Mouse (Mus musculus): ENCODE data around the gene Tex36.

The Tex36 gene

DNA sequence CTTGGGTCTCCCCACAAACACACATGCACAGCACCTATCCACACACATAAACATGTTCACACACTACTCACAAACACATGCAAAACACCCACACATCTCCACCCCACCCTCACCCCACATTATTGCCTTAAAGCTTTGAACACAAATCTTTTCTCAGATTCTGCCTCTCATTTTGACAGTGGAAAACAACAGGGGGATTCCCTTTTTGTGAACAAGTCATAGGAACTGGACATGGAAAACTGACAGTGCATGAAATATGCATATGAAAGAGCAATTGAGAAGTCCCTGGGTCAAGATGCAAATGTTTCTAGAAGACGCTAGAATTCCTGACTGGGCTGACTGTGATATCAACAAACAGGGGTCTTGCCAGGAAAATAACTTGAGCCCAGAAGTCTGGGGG lies 1.4 kb downstream of the Tex36 start:
- no peak for DNase-seq (ENCODE audit: low read depth in 2 of 2, low spot score in 2 of 2)

DNA sequence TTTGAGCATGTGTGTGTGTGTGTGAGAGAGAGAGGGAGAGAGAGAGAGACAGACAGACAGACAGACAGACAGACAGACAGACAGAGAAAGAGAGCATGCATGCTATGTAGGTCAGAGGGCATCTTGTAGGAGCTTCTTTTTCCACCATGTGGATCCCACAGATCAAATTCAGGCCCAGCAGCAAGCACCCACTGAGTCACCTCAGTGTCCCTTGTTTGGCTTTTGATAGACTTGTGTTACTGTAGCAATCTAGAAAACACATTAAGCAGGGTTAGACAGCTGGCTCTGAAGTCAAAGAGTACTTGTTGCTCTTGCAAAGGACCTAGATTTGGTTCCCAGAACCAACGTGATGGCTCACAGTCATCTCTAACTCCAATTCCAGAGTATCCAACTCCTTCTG lies 10.2 kb downstream of the Tex36 start:
- DNase-seq (ENCODE audit: low read depth in 2 of 2, low spot score in 2 of 2), result no peak

DNA sequence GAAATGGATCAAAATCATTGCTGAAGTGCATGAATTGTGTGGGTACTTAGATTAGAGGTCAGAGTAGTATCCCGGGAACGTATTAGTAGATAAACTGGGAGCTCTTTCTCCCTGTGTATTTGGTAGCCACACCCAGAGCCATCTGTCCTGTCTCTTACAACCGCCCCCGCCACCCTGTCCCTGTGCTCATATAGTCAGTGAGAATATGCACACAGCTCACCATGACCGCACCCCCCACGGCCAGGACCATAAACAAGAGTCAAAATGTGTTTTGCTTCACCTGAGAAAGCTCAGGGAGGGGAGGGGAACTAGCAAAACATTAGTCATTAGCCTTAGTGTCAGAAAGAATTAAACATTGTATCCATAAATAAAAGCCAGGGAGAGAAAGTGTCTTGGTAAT lies 18.7 kb downstream of the Tex36 start:
- no peak for DNase-seq (ENCODE audit: low read depth in 2 of 2, low spot score in 2 of 2)

DNA sequence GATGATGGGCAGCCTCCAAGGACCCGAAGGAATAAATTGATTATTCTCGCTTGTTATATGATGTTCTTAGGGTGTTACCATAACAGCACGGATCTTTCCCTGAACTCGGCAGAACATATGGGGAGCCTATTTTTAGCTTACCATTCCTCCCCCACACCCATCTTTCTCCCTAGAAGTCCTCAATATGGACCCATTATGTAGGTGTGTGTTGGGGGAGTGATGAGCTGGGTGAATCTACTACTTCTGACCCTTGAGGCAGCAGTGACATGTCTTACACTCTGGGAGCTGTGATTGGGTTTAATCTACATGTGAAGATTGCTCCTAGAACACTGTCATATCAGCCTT lies 21.7 kb downstream of the Tex36 start:
- no peak for DNase-seq (ENCODE audit: low read depth in 2 of 2, low spot score in 2 of 2)

DNA sequence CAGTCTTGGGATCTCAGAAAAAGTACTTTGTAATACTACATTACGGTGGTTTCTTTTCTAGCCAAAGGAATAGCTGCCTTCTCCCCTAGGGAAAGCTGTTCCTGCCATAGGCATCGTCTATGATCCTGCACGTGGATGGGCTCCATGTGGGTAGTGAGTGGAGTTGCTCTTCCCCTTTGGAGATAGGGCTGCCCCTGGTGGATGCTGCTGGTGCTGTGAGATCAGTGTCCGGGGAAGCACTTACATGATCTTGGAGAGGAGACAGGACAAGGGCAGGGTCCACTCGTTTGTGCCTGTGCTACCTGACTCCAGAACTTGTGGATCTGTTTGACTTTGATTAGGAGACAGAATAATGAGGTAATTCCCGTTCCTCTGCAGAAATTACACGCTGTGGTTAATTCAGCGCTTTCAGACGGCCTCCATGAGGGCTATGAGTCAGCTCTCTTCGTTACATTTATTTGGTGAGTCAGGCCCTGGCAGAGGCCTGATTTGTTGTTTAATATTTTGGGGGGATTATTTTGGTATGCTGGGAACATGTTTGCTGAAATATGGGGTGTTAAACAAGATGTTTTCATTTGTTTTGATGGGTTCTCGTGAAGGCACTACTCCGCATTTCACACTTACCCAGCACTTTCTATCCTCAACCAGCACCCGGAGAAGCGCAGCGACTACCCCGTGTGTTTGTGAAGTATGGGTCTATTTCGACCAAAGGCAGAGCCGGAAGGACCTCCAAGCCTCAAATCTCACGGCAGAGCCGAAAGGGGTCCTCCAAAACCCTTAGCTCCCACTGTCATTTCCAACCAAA lies 22.3 kb downstream of the Tex36 start:
- DNase-seq (ENCODE audit: low read depth in 2 of 2, low spot score in 2 of 2), result no peak

DNA sequence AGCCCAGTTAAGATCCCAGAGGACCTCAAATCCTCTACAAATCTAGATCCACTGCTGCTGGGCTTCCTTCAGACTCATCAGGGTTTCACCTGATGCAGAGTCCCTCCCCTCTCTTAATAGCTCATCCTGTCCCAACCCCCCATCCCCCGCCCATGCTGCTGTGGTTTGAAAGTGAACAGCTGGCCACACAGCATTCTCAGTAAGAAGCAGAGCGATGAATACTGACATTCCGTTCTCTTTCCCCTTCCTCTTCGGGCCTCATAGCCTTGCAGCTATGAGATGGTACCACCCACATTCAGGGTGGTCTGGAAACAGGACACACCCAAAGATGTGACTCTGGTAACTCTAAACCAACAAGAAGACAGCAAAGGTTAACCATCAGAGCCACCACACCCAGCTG lies 25.1 kb downstream of the Tex36 start:
- DNase-seq (ENCODE audit: low read depth in 2 of 2, low spot score in 2 of 2), result no peak

DNA sequence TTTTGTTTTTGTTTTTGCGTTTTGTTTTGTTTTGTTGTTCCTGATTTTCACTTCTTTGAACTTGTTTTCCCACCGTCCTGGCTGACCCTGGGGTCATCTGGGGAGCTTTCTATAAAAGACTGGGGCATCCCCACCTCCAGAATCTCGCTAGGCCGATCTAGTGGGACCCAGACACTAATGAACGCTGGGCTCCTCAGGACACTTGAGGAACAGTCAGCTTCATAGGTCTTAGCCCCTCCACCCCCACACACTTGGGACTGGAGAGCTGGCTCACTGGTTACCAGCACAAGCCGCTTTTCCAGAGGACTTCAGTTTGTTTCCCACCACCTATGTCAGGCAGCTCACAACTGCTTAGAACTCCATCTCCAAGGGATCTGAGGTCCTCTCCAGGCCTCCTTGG lies 25.7 kb downstream of the Tex36 start:
- DNase-seq (ENCODE audit: low read depth in 2 of 2, low spot score in 2 of 2), result no peak

DNA sequence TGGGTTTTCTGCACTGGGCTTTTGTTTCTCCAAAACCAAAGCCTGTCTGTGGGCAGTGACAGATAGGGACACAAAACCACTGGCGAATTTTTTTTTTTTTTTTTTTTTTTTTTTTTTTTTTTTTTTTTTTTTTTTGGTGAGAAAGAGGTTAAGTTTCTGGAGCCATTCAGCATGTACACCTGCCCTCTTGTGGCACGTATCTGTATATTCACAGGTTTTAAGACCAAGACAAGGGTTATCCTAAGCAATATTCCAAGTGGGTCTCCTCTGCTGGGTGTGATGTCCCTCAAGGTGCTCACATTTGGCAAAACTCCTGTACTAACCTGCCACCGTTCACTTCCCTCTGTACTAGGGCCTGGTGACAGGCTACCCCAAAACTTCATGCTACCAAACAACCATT lies 30.0 kb downstream of the Tex36 start:
- no peak for DNase-seq (ENCODE audit: low read depth in 2 of 2, low spot score in 2 of 2)

DNA sequence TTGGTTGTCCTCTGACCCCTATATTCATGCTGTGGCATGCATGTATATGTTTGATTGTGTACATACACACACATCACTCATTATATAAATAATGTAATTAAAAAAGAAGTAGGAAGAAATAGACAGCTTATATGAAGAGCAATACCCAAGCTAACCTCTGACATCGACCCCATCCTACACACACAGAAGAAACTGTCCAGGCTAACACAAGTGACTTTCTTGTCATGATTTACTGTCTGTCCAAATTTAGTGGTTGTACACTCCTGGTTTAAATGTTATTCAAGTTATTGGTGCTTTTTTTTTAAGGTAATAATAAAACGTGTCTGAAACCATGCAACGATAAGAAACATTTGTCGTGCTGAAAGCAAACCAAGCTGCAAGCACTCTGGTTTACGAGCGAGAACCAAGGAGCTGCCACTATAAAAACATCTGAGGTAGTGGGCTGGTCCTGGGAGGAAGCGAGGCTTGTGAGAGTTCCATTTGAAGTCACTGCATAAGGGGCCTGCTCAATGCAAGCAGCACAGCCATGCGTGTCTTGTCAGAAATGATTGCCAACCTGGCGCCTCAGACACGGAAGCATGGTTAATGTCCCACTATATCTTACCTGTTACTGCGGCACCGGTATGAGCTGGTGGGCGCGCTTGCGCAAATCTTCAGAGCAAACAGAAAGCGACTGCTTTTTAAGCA lies 32.6 kb downstream of the Tex36 start:
- no peak for DNase-seq (ENCODE audit: low read depth in 2 of 2, low spot score in 2 of 2)

DNA sequence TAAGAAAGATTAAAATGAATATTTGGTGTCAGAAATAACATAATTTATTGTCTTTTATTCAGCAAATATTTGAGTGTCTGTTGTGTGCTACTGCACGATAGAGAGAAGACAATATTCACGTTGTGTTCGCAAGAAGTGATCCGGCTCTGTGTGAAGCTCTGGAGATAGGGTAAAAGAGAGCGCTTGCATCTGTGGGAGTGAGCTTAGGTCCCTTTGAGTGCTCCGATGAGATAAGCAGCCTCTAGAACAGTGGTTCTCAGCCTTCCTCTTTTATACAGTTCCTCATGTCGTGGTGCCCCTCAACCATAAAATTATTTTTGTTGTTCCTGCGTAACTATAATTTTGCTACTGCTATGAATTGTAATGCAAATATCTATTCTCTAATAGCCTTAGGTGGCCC lies 37.4 kb downstream of the Tex36 start:
- DNase-seq (ENCODE audit: low read depth in 2 of 2, low spot score in 2 of 2), result no peak

DNA sequence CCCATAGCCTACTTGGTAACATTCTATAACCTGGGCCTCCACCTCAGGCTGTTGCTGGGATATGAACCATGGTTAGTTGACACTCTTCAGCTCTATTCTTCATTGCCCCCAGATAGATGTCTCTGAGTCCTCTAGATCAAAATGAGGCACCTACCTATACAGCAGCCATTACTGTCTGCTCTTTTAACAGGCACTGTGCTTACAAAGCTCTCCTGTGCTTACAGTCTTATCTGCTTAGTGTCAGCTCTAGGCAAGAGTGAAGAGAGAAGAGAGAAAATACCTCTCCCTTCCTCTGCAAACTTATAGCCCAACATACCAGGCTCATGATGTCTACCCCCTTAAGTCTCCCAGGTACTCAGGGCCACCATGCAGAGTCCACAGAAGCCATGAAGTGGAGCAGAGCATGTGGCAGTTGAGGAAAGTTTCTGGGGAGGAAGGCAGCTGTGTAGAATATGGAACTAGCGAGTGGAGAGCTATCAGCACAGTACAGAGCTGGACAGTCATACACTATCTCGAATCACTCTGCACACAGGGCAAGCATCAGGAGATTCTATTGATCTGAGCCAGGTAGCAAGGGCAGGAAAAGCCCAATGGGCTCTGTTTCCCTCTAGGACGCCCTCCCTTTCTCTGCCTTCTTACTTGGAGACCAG lies 38.7 kb downstream of the Tex36 start:
- no peak for DNase-seq (ENCODE audit: low read depth in 2 of 2, low spot score in 2 of 2)

DNA sequence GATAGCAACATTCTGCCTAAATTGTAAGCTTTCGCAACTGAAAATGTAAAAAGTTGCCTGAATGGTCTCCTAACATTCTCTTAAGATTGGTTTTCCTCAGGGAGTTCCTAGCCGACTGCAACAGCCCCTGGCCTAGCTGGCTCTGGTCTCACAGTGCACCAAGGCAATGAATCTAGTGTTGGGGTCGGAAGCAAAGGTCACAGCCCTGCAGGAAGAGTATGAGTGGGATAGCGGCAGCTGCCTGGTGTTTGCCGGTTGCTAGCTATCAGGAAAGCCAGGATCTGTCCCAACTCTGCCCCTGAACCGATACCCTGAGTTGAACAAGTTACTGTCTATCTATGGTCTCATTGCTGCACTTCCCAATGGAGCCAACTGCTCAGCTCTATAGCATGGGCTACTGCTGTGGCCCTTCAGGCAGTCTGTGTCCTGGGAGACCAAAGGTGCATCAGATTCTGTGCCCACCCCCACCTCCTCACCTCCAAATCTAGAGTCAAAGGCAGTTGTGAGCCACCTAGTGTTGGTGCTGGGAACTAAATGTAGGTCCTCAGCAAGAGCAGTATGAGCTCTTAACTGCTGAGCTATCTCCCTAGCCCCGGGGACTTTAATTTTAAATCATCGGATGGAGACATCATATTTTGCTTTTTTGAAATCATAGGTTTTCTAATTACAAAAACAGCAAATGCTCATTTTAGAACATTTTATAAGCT lies 46.0 kb downstream of the Tex36 start:
- DNase-seq (ENCODE audit: low read depth in 2 of 2, low spot score in 2 of 2), result no peak

DNA sequence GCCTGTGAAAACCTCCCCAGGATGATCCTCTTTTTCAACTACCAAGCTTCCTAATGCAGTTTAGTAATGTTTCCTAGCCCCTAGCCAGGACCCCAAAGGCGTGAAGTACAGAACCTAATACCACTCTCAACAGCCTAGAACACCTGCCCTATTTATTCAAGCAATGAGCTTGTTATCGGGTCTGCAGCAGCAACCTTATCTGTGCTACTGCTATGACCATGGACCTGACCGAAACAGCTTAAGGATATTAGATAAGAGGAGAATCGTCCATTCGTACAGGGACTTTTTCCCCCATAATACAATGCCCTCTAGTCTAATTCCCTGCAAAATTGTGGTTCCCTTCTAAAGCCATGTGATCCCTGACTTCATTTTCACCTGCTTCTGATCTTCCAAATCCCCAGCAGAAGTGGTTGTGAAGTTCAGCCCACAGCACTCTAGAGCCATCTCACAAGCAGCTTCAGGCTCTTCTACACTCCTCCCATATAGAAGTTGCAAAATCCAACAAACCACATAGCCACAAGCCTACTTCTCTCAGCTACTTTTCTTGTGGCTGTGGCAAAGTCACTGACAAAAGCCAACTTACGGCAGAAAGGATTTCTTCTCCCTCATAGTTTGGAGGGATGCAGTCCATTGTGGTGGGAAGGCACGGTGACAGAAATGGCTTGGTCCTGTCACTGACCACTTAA lies 49.5 kb downstream of the Tex36 start:
- DNase-seq (ENCODE audit: low read depth in 2 of 2, low spot score in 2 of 2), result no peak

DNA sequence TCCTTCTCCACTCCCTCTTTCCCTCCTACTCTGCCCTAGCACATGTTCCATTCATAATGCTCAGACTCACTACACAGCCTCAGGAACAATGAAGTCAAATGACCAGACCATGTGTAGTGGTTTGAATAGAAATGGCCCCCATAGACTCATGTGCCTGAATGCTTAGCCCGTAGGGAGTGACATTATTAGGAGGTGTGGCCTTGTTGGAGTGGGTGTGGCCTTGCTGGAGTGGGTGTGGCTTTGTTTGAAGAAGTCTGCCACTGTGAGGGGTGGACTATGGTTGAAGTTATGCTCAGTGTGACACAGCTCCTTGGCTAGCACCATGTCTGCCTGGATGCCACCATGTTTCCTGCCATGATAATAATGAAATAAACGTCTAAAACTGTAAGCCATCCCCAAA lies 51.0 kb downstream of the Tex36 start:
- no peak for DNase-seq (ENCODE audit: low read depth in 2 of 2, low spot score in 2 of 2)

DNA sequence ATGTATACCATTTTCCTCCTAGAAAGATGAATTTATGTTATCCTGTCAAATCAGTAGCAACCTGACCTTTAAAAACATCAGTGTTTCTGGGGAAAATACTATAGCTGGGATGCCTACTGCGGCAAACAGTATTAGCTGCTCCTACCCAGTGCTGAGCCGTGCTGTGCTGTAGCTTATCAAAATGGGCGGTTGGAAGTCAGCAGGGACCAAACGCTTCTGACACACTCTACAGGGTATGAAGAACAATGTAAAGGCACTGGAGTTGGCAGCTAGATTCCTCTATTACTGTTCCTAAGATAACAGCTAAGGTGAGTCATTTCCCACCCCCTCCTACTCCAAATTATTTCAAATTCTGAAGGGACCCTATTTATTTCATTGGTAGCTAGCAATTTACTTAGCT lies 53.5 kb downstream of the Tex36 start:
- DNase-seq (ENCODE audit: low read depth in 2 of 2, low spot score in 2 of 2), result no peak

DNA sequence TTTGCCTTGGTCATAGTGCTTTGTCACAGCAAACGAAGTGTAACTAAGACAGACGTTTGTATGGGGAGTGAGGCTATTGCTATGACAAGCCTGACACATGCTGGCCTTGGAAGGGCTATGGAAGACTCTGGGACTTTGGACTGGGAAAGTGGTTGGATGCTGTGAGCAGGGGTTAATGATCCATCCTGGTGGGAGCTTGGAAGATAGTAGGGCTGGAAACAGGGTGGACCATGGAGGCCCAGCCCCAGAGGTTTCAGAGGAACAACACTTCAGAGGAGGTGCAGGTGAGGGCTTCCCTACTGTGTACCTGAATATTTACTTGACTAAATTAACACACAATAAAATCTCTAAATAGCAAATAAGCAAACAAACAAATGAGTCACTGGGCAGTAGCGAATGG lies 56.3 kb downstream of the Tex36 start:
- no peak for DNase-seq (ENCODE audit: low read depth in 2 of 2, low spot score in 2 of 2)

DNA sequence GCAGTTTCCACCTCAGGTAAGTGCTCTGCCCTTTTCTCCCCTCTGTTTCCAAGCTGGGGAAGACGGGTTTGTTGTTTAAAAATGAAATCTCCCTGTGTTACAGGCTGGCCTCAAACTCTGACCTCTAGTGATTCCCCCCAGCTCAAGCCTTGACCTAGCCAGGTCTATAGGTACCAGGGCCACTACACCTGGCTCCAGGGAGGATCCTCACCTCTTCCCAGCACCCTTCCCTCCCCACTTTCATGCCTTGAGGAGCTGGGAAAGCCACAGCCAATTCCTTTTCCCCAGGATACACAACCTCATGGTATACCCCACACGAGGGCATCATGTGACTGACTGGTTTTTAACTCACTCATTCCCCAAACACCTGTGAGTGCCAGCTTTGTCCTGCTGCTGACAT lies 57.0 kb downstream of the Tex36 start:
- DNase-seq (ENCODE audit: low read depth in 2 of 2, low spot score in 2 of 2), result no peak

DNA sequence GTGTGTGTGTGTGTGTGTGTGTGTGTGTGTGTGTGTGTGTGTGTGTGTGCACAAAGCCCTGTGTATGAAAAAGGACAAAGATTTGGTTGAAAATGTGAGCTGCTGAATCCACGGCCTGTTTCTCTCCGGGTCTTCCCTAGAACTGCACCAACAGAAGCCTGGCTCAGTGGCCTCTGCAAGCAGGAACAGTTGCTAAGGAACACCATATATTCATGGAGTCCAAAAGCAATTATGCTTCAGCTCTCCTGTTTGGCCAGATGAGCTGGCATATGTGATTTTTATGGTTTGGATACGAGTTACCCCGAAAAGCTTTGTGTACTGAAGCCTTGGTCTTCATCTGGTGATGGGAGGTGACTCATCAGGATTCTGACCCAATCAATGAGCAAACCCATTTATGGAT lies 58.8 kb downstream of the Tex36 start:
- no peak for DNase-seq (ENCODE audit: low read depth in 2 of 2, low spot score in 2 of 2)

DNA sequence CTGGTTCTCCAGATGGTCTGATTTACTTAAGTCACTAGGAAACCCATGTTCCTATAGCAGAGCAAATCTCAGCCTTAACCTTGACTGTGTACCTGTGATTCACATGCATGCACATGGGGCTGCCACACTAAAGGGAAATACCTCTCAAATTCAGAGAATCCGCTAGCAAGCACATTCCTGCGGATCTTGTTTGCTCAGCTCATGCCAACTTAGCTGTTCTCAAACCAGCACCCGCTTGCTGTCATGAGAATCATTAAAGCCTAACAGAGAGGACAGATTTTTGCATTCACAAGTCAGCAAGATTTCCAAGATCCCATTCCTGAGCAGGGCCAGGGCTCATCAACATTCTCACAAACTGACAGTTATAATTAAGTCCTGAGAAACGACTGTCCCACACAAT lies 64.6 kb downstream of the Tex36 start:
- no peak for DNase-seq (ENCODE audit: low read depth in 2 of 2, low spot score in 2 of 2)

Data from CD8-positive naive resting alpha-beta T cell, adult 2 months (primary cell).